Mouse (Mus musculus): ENCODE measurements at regions not wholly inside any gene's neighbourhood (a gene's known extent, or its start where the extent isn't known, plus 50 kb on each side); places are given as distances from the start of the nearest gene placed in this dataset.

GRCm38 (mm10) chr1:63977956-63978355, 144.1 kb downstream of the Klf7 start:
- no peak for DNase-seq (ENCODE audit: low spot score in 2 of 2)

GRCm38 (mm10) chr1:63977302-63977888, 144.7 kb downstream of the Klf7 start:
- no peak for DNase-seq (ENCODE audit: low spot score in 2 of 2)

GRCm38 (mm10) chr1:63976862-63977261, 145.2 kb downstream of the Klf7 start:
- no peak for DNase-seq (ENCODE audit: low spot score in 2 of 2)

GRCm38 (mm10) chr1:63967849-63968248, 154.2 kb downstream of the Klf7 start:
- DNase-seq (ENCODE audit: low spot score in 2 of 2): no peak

- DNase-seq (ENCODE audit: low spot score in 2 of 2): no peak
Observed at GRCm38 (mm10) chr1:63965446-63965845, 156.6 kb downstream of the Klf7 start.

- peak; percentile 53 to 60 for DNase-seq (ENCODE audit: low spot score in 2 of 2)
Observed at GRCm38 (mm10) chr1:63964519-63964918, 157.6 kb downstream of the Klf7 start.

GRCm38 (mm10) chr1:63955701-63956355, 166.3 kb downstream of the Klf7 start:
- DNase-seq (ENCODE audit: low spot score in 2 of 2): no peak

- DNase-seq (ENCODE audit: low spot score in 2 of 2): no peak
Observed at GRCm38 (mm10) chr1:63954876-63955513, 167.1 kb downstream of the Klf7 start.

- DNase-seq (ENCODE audit: low spot score in 2 of 2): no peak
Observed at GRCm38 (mm10) chr1:63954172-63954571, 167.9 kb downstream of the Klf7 start.

- DNase-seq (ENCODE audit: low spot score in 2 of 2): peak; percentile 58 to 66
Observed at GRCm38 (mm10) chr1:63953229-63953883, 168.7 kb downstream of the Klf7 start.

- DNase-seq (ENCODE audit: low spot score in 2 of 2): no peak
Observed at GRCm38 (mm10) chr1:63951663-63952062, 170.4 kb downstream of the Klf7 start.

- no peak for DNase-seq (ENCODE audit: low spot score in 2 of 2)
Observed at GRCm38 (mm10) chr1:63947278-63947677, 174.8 kb downstream of the Klf7 start.

GRCm38 (mm10) chr1:63946834-63947233, 175.2 kb downstream of the Klf7 start:
- no peak for DNase-seq (ENCODE audit: low spot score in 2 of 2)

GRCm38 (mm10) chr1:63944786-63945185, 175.7 kb upstream of the 4933402D24Rik start:
- no peak for DNase-seq (ENCODE audit: low spot score in 2 of 2)

- no peak for DNase-seq (ENCODE audit: low spot score in 2 of 2)
Observed at GRCm38 (mm10) chr1:63938416-63938815, 169.3 kb upstream of the 4933402D24Rik start.

- DNase-seq (ENCODE audit: low spot score in 2 of 2): no peak
Observed at GRCm38 (mm10) chr1:63937480-63937879, 168.4 kb upstream of the 4933402D24Rik start.

- peak; percentile 44 to 55 for DNase-seq (ENCODE audit: low spot score in 2 of 2)
Observed at GRCm38 (mm10) chr1:63934570-63935280, 165.7 kb upstream of the 4933402D24Rik start.

GRCm38 (mm10) chr1:63932484-63932883, 163.4 kb upstream of the 4933402D24Rik start:
- DNase-seq (ENCODE audit: low spot score in 2 of 2): no peak

- no peak for DNase-seq (ENCODE audit: low spot score in 2 of 2)
Observed at GRCm38 (mm10) chr1:63929362-63930125, 160.5 kb upstream of the 4933402D24Rik start.

- DNase-seq (ENCODE audit: low spot score in 2 of 2): no peak
Observed at GRCm38 (mm10) chr1:63928850-63929249, 159.8 kb upstream of the 4933402D24Rik start.

- no peak for DNase-seq (ENCODE audit: low spot score in 2 of 2)
Observed at GRCm38 (mm10) chr1:63928361-63928760, 159.3 kb upstream of the 4933402D24Rik start.
